Mouse (Mus musculus) midbrain, embryonic 11.5 days (tissue): ENCODE results near the gene Immp2l. TPM values are rescaled to one million over a fixed set of nuclear protein-coding genes. Genes with fewer than 3 reads are reported as not detected.

Experiments
- ATAC-seq: fragments of 200-750 bp; cut with Nextera tagmentation; 2 replicates; pipeline ENCODE4 v1.8.0; 2017; ENCODE audit warnings: moderate TSS enrichment, moderate library complexity; ENCODE audit not compliant: low FRiP score
- DNase-seq: peaks from one replicate; pipeline ENCODE4 v3.0.0; 2015; ENCODE audit warnings: low spot score; ENCODE audit errors: missing footprints
- H3K27ac ChIP-seq: fragments of 300-500 bp; sonication (generic); 2 replicates; pipeline ENCODE4 v1.5.1; 2014; ENCODE audit warnings: low read depth, low read length
- H3K27me3 ChIP-seq: fragments of 300-500 bp; sonication (generic); 2 replicates; pipeline ENCODE4 v1.6.1; 2014; ENCODE audit warnings: mild to moderate bottlenecking, low read length, moderate library complexity, mixed read lengths; ENCODE audit not compliant: control insufficient read depth, insufficient read depth
- H3K36me3 ChIP-seq: fragments of 300-500 bp; sonication (generic); 2 replicates; pipeline ENCODE4 v1.6.1; 2014; ENCODE audit warnings: mild to moderate bottlenecking, low read length, moderate library complexity, mixed read lengths; ENCODE audit not compliant: control insufficient read depth, insufficient read depth
- H3K4me1 ChIP-seq: fragments of 300-500 bp; sonication (generic); 2 replicates; pipeline ENCODE4 v1.6.1; 2014; ENCODE audit warnings: low read length; ENCODE audit not compliant: control insufficient read depth, insufficient read depth
- H3K4me2 ChIP-seq: fragments of 300-500 bp; sonication (generic); 2 replicates; pipeline ENCODE4 v1.6.1; 2014; ENCODE audit warnings: mild to moderate bottlenecking, moderate library complexity
- H3K4me3 ChIP-seq: fragments of 300-500 bp; sonication (generic); 2 replicates; pipeline ENCODE4 v1.5.1; 2014; ENCODE audit warnings: low read depth, low read length
- H3K9ac ChIP-seq: fragments of 300-500 bp; sonication (generic); 2 replicates; pipeline ENCODE4 v1.6.1; 2014; ENCODE audit warnings: low read length
- H3K9me3 ChIP-seq: fragments of 300-500 bp; sonication (generic); 2 replicates; pipeline ENCODE4 v1.6.1; 2016; ENCODE audit warnings: low read length; ENCODE audit not compliant: control insufficient read depth
- WGBS: fragments of 180-500 bp; shearing (Covaris S2); extraction: QIAGEN DNeasy Blood & Tissue Kit; methylation state at CpG from one replicate; pipeline ENCODE4 v1.1.7; 2014; 5-methylcytosine and 5-hydroxymethylcytosine counted together
- polyA plus RNA-seq: library from polyadenylated mRNA; unstranded; fragments of >200 nt; fragmentation: Nextera tagmentation; extraction: Ambion mirVana; gene quantifications from 2 replicates; pipeline ENCODE4 v1.2.1, GENCODE M21; 2014

Immp2l gene
- polyA plus RNA-seq, 1 experiment from 2014 or later, result 9.1 TPM

DNA sequence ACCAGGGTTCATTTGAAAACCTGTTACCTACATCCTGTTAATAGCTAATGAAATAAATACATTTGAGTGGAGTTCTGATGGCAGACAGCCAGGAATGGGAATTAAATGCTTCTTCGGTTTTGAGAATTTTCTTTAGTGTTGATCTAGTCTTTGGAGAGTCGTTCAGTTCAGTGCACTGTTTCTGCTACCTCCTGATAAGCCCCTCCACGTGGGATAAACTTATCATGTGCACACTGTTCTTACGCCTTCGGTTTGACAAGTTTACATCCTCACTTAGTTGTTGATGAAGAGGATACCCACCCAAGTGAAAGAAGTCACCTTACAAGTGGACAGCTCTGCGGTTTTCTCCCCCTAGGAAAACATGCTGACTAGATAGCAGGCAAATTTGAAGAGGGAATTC is 88.2 kb downstream of the Immp2l start:
- DNase-seq (no peak), ATAC-seq (no peak)
- 84% methylated on average over 6 of the region's 6 CpGs for WGBS
- H3K9me3 ChIP-seq, result no peaks in the 10 kb centered on the region
- H3K4me1 ChIP-seq, result no peaks in the 10 kb centered on the region; the same call in 1 of the 2 replicates
- no peak overlapping the region for H3K9ac ChIP-seq
- no peaks in the 10 kb centered on the region for H3K27me3 ChIP-seq
- no peak overlapping the region for H3K4me2 ChIP-seq
- H3K4me3 ChIP-seq, result no peak overlapping the region
- H3K27ac ChIP-seq, result no peak overlapping the region
- H3K36me3 ChIP-seq, result no peaks in the 10 kb centered on the region

DNA sequence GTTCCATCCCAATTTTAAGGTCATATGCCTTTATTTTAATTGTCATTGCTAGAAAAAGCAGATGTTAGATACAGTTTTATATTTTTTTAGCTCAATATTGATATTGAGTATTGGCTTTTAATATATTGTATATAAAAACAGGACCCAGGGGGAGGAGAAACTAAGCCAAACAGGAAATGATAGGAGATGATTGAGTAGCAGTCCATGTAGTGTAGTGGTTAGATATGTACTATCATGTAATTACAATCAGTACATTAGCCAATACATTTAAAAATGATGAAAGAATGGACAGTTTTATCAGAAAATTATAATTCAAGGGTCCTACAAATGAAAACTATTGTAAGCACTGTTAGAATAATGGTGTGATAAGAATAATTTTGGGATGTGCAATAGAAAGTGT is 94.5 kb downstream of the Immp2l start:
- no peak overlapping the region for H3K4me3 ChIP-seq
- H3K27me3 ChIP-seq, result no peaks in the 10 kb centered on the region
- no peak for DNase-seq

DNA sequence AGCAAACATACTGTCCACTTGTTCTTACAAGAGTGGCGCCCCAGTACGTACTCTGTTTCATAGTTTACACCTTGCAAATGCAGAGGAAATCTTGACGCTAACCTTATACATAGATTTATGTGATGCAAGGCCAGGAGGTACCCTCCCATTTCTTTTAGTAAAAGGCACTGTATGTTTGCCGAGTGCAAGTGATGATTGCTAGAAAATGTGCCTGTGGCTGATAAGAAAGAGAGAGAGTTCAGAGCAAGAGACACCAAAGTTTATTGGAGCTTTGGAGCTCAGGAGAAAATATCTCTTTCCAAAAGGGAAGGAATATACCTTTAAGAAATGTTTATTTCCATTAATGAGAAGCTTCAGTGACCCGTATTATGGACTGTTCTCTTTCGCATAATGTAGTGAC is 95.8 kb downstream of the Immp2l start:
- Histone ChIP-seq H3K36me3 (no peaks in the 10 kb centered on the region), H3K9ac (no peak overlapping the region), H3K27ac (no peak overlapping the region), H3K4me1 (no peaks in the 10 kb centered on the region), H3K9me3 (no peaks in the 10 kb centered on the region), H3K27me3 (no peaks in the 10 kb centered on the region), H3K4me2 (no peak overlapping the region), H3K4me3 (no peak overlapping the region)
- DNase-seq (no peak), ATAC-seq (no peak)
- 89% methylated on average over 6 of the region's 6 CpGs for WGBS

More for the DNA sequence above, 94.5 kb downstream of the Immp2l start:
- Histone ChIP-seq H3K4me2 (no peak overlapping the region), H3K27ac (no peak overlapping the region), H3K9me3 (no peaks in the 10 kb centered on the region), H3K4me1 (no peaks in the 10 kb centered on the region), H3K36me3 (no peaks in the 10 kb centered on the region), H3K9ac (no peak overlapping the region)
- ATAC-seq, result no peak

DNA sequence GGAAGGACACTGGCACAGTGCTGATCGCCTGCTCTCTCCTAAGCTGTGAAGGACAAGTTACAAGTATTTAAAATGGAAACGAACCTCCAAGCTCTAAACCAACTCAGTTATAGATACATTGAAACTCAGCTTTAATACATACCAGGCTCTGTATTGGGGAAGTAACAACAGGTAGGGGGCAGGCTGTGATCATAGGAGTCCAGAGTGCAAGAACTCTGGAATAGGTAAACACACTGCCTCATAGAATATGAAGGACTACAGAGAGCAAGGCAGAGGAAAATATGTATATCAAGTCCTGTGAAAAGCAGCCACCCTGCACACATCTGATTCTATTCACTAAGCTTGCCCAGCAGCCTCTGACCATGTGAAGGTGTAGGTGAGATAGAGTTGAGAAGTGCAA is 99.3 kb downstream of the Immp2l start:
- WGBS, result 84% methylated on average over 2 of the region's 2 CpGs

DNA sequence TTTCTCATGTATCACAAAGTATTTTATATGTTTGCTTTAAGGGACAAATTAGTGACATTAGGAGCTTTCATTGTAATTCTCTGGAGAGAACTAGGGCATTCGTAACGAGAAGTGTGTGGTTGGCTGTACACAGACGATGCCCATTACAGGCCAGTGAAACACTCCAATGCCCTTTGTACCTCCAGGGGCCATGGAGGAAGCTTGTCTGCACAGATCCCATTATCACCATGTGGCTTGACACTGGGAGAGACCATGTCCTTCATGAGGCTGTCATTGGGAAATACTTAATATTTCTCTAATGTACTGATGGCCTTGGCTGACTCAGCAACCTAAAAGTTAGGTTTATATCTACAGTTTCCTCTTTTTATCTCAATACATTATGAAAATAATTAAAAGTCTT is 111.0 kb downstream of the Immp2l start:
- Histone ChIP-seq H3K27ac (no peak overlapping the region), H3K4me1 (no peaks in the 10 kb centered on the region), H3K9me3 (no peaks in the 10 kb centered on the region), H3K27me3 (no peaks in the 10 kb centered on the region), H3K4me2 (no peak overlapping the region), H3K4me3 (no peak overlapping the region), H3K36me3 (no peaks in the 10 kb centered on the region), H3K9ac (no peak overlapping the region)
- no peak for DNase-seq
- no peak for ATAC-seq
- 87% methylated on average over 3 of the region's 3 CpGs for WGBS

More for the DNA sequence above, 99.3 kb downstream of the Immp2l start:
- H3K27ac ChIP-seq, result no peak overlapping the region
- ATAC-seq (no peak), DNase-seq (no peak)
- no peaks in the 10 kb centered on the region for H3K27me3 ChIP-seq
- no peak overlapping the region for H3K9ac ChIP-seq
- no peaks in the 10 kb centered on the region for H3K36me3 ChIP-seq
- no peaks in the 10 kb centered on the region for H3K4me1 ChIP-seq
- H3K4me2 ChIP-seq, result no peak overlapping the region
- H3K4me3 ChIP-seq, result no peak overlapping the region
- H3K9me3 ChIP-seq, result no peaks in the 10 kb centered on the region

DNA sequence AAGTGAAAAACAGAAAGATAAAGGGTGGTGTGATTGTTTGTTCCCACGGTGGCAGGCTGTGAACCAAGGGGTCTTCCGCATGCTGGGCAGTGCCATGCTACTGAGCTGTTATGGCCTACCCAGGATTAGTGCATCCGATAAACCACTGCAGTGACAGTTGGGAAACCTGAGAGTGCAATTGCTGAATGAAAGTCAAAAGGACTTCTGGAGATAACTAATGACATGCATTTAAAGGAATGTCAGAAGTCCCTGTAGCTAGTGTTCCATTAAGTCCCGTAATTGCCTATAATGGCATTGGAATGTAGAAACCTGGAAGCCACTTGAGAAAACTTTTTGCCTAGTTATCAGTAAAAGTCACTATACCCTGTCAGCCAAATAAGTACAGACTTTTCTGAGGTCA is 135.7 kb downstream of the Immp2l start:
- no peak overlapping the region for H3K27ac ChIP-seq
- no peak for ATAC-seq

DNA sequence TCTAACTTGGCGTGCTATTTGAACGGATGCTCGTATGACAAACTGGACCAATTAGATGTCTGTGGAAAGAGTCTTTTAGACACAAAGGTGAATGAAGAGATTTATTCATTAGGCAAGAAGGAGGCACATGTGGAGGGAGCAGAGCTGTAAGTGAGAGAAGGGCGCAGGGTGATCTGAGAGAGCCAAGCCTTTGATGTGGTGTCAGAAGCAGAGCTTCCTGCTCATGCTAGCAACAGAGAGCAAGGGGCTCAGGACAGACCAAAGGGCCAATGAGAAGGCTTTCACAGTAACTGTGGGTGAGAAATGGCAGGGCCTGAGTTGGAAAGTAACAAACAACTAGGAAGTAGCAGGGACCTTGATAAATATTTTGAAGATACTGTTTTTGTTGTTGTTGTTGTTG is 143.9 kb downstream of the Immp2l start:
- Histone ChIP-seq H3K36me3 (no peaks in the 10 kb centered on the region), H3K4me3 (no peak overlapping the region), H3K9me3 (no peaks in the 10 kb centered on the region), H3K4me2 (no peak overlapping the region), H3K9ac (no peak overlapping the region), H3K27ac (no peak overlapping the region), H3K4me1 (no peaks in the 10 kb centered on the region), H3K27me3 (no peaks in the 10 kb centered on the region)
- DNase-seq (no peak), ATAC-seq (no peak)
- WGBS, result 87% methylated on average over 4 of the region's 4 CpGs

More for the DNA sequence above, 135.7 kb downstream of the Immp2l start:
- 86% methylated on average over 4 of the region's 4 CpGs for WGBS
- Histone ChIP-seq H3K27me3 (no peaks in the 10 kb centered on the region), H3K4me3 (no peak overlapping the region), H3K9me3 (no peaks in the 10 kb centered on the region), H3K4me2 (no peak overlapping the region), H3K36me3 (no peaks in the 10 kb centered on the region), H3K9ac (no peak overlapping the region), H3K4me1 (no peaks in the 10 kb centered on the region)
- DNase-seq, result no peak

DNA sequence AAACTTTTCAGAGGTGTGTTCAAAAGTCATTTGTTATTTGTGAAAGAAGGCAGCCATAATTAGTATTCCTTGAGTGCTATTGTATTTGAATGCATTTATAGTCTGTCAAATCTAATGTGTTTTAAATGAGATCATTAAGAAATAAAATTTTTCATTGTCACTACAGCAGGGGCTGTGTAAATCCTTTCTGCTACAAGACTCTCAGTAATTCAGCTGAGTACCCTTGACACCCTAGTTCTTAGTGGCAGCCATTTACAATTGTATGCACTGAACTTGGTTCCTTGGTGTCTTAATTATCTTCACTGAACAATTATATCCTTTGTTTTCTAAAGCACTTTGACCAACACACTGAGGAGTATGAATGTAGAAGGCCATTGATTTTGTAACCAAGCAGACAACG is 146.2 kb downstream of the Immp2l start:
- no peak overlapping the region for H3K4me2 ChIP-seq
- H3K9me3 ChIP-seq, result no peaks in the 10 kb centered on the region
- H3K27me3 ChIP-seq, result no peaks in the 10 kb centered on the region
- no peak overlapping the region for H3K27ac ChIP-seq
- H3K36me3 ChIP-seq, result no peaks in the 10 kb centered on the region
- H3K4me1 ChIP-seq, result no peaks in the 10 kb centered on the region
- H3K4me3 ChIP-seq, result no peak overlapping the region
- 59% methylated on average over 1 of the region's 1 CpGs for WGBS
- ATAC-seq (no peak), DNase-seq (no peak)
- no peak overlapping the region for H3K9ac ChIP-seq

DNA sequence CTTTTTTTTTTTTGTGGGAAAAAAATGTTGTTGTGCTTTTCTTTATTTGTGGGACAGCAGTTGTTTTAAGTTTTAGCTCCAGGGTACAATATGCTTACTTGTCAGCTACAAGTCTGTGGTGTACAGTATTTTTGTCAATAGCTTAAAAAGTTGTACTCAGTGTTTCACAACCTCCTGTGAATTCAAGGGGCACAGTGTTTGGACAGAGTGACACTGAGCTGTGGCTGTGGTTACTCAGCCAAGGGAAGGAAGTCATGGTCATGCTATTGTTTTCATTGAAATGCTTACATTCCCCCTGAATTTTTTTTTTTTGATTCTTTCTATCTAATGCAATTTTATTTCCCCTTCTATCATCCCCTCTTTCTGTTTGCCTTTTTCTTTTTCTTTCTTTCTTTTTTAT is 159.0 kb downstream of the Immp2l start:
- no peak for DNase-seq
- H3K9me3 ChIP-seq, result no peaks in the 10 kb centered on the region
- no peak for ATAC-seq
- no peak overlapping the region for H3K4me3 ChIP-seq
- H3K9ac ChIP-seq, result no peak overlapping the region
- H3K36me3 ChIP-seq, result no peaks in the 10 kb centered on the region
- no peaks in the 10 kb centered on the region for H3K27me3 ChIP-seq
- H3K4me2 ChIP-seq, result no peak overlapping the region
- H3K4me1 ChIP-seq, result no peaks in the 10 kb centered on the region
- no peak overlapping the region for H3K27ac ChIP-seq

DNA sequence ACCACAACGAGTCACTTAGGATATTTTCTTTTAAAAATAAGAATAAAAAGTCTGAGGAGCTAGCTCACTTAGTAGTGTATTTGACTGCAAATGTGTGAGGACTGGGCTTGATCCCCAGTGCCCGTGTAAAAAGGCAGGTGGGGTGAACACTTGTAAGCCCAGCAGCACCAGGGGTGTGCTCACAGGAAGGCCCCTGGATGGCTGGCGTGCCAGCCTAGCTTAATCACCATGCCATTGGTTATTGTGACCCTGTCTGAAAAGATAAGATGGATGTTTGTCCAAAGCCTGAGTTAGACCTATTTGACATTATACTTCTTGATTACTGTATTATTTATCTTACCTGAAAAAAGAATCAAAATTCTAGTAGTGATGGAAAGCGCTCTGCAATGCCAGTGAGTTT is 161.2 kb downstream of the Immp2l start:
- no peaks in the 10 kb centered on the region for H3K9me3 ChIP-seq
- H3K4me1 ChIP-seq, result no peaks in the 10 kb centered on the region
- no peak for DNase-seq
- H3K9ac ChIP-seq, result no peak overlapping the region
- no peak overlapping the region for H3K4me2 ChIP-seq
- ATAC-seq, result no peak
- 87% methylated on average over 4 of the region's 4 CpGs for WGBS
- H3K27me3 ChIP-seq, result no peaks in the 10 kb centered on the region
- no peak overlapping the region for H3K4me3 ChIP-seq
- H3K27ac ChIP-seq, result no peak overlapping the region
- no peaks in the 10 kb centered on the region for H3K36me3 ChIP-seq
